ENCODE assay signal across 21 mouse cellular contexts in genomic region chr16:88602464-88602863, GRCm38 (mm10). TPM values are rescaled to one million over a fixed set of nuclear protein-coding genes. Genes with fewer than 3 reads are reported as not detected.
"Had no signal": no experiment of that assay in that cellular context is flagged by ENCODE, and none has a peak within 500 bp of the region (broad histone marks: within the 10 kb centered on the region; RNA-seq: fewer than 3 reads in every experiment).

No protein-coding gene starts in this region.

- H3K4me1 ChIP-seq: liver, embryonic 12.5 days; neural tube, embryonic 12.5 days; stomach, embryonic 15.5 days had no signal

- ATAC-seq: liver, embryonic 12.5 days; midbrain, embryonic 13.5 days; midbrain, embryonic 16.5 days had no signal

- H3K27me3 ChIP-seq: liver, embryonic 12.5 days; midbrain, embryonic 13.5 days; neural tube, embryonic 12.5 days; stomach, embryonic 15.5 days had no signal

- DNase-seq: lung, adult 18-20 months; lung, embryonic 14.5 days; lung, postnatal 10 days; lung, postnatal 4 days; right cerebral cortex, postnatal 14 days; thymus, adult 18-20 months; thymus, postnatal 14 days; thymus, postnatal 36 days had no signal

- H3K9ac ChIP-seq: liver, embryonic 12.5 days; liver, embryonic 14.5 days; lung, embryonic 14.5 days; midbrain, embryonic 13.5 days; neural tube, embryonic 12.5 days; stomach, embryonic 15.5 days had no signal

- H3K27ac ChIP-seq: liver, embryonic 12.5 days; liver, embryonic 14.5 days; midbrain, embryonic 13.5 days; neural tube, embryonic 12.5 days; stomach, embryonic 15.5 days; stomach, postnatal 0 days had no signal

- H3K4me3 ChIP-seq: liver, embryonic 12.5 days; midbrain, embryonic 13.5 days; neural tube, embryonic 12.5 days; stomach, embryonic 15.5 days had no signal

- H3K36me3 ChIP-seq: liver, embryonic 12.5 days; midbrain, embryonic 13.5 days; neural tube, embryonic 12.5 days; stomach, embryonic 15.5 days had no signal

- H3K4me2 ChIP-seq: liver, embryonic 12.5 days; lung, embryonic 14.5 days; midbrain, embryonic 13.5 days; neural tube, embryonic 12.5 days; stomach, embryonic 15.5 days had no signal

- H3K9me3 ChIP-seq: liver, embryonic 12.5 days; midbrain, embryonic 13.5 days; neural tube, embryonic 12.5 days; stomach, embryonic 15.5 days had no signal

RNA-seq across cellular contexts. Expression of gene Krtap24-1, which starts 9.6 kb away (rescaled TPM):
- polyA plus RNA-seq: liver, embryonic 12.5 days; liver, embryonic 14.5 days; liver, embryonic 16.5 days; lung, embryonic 14.5 days; lung, embryonic 16.5 days; midbrain, embryonic 13.5 days; midbrain, embryonic 16.5 days; neural tube, embryonic 12.5 days; neural tube, embryonic 14.5 days; spleen, adult 2 months; stomach, embryonic 15.5 days; stomach, postnatal 0 days; thymus, postnatal 0 days had no signal

RNA-seq across cellular contexts. Expression of gene 2310079G19Rik, which starts 25.0 kb away (rescaled TPM):
- polyA plus RNA-seq: liver, embryonic 12.5 days; liver, embryonic 14.5 days; liver, embryonic 16.5 days; lung, embryonic 14.5 days; lung, embryonic 16.5 days; midbrain, embryonic 13.5 days; midbrain, embryonic 16.5 days; neural tube, embryonic 12.5 days; neural tube, embryonic 14.5 days; spleen, adult 2 months; stomach, embryonic 15.5 days; testis, adult 2 months; thymus, postnatal 0 days had no signal

RNA-seq across cellular contexts. Expression of gene Cldn8, which starts 39.5 kb away (rescaled TPM):
- polyA plus RNA-seq: liver, embryonic 12.5 days; midbrain, embryonic 13.5 days; midbrain, embryonic 16.5 days; neural tube, embryonic 14.5 days; testis, adult 2 months had no signal

RNA-seq across cellular contexts. Expression of gene Krtap26-1, which starts 45.1 kb away (rescaled TPM):
- polyA plus RNA-seq: liver, embryonic 12.5 days; liver, embryonic 14.5 days; liver, embryonic 16.5 days; lung, embryonic 14.5 days; lung, embryonic 16.5 days; midbrain, embryonic 13.5 days; midbrain, embryonic 16.5 days; neural tube, embryonic 12.5 days; neural tube, embryonic 14.5 days; spleen, adult 2 months; stomach, embryonic 15.5 days; stomach, postnatal 0 days; testis, adult 2 months; thymus, postnatal 0 days had no signal
